Mouse (Mus musculus) c-Kit-positive CD71-negative TER-119-negative erythroid progenitor cells, embryonic 14.5 days (primary cell): ENCODE measurements at regions not wholly inside any gene's neighbourhood (a gene's known extent, or its start where the extent isn't known, plus 50 kb on each side); places are given as distances from the start of the nearest gene placed in this dataset.

ENCODE experiments used
- DNase-seq: peaks from one replicate; pipeline ENCODE4 v3.0.0-alpha.2; 2013; ENCODE audit warnings: low read depth

DNA sequence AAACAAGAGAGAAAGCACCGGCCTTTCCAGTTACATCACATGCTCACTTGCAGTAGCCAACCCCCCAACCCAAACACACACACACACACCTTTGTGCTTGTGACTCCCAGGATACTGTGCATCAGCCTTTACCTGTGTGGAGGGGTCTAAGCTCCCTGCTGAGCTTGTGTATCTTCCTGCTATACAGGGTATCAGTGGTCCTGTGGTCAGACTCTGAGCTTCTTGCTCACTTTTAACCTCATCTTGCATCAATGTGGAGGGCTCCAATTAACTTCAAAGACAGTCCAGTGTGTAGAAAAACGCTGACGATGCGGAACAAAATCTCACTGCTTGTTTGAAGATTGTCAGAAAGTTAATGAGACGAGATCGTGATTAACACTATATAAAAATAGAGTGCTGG lies 71.4 kb upstream of the Gypa start:
- DNase-seq, result no peak

DNA sequence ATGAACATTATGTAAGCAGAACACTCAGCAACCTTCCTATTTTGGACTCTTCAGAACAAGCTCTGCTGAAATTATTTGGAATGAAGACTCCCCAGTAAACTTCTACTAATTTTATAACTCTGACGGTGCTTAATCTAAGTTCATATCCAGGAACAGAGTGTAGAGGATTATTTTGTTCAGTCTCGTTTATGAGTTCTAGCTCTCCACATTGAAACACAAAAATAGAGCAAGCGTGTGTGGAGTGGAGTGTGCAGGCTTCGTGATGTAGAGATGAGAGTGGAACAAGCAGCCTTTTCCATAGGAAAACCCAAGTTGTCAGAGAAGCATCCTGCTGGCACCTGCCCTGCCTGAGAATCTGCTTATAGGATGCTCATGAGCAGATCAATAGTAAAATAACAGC lies 77.5 kb upstream of the Gypa start:
- no peak for DNase-seq

- no peak for DNase-seq
Observed at GRCm38 (mm10) chr8:80399594-80400207, 93.9 kb upstream of the Gypa start.

DNA sequence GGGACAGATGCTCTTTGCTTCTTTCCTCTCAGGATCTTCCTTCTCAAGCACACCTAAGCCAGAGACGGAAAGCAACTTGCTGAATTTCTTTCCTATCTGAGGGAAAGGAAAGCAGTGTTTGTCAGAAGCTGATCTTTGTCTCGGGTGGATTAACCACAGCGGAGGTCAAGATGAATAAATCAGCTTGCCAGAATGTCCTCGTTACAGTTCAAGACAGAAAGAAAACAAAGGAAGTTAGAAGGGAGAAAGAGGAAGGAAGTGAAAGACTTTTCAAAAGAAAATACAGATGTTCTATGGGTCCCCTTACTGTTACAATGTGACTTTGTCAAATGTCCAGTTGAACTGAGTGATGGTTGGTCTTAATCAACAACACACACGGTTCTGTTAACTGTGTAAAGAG lies 98.6 kb upstream of the Gypa start:
- no peak for DNase-seq

DNA sequence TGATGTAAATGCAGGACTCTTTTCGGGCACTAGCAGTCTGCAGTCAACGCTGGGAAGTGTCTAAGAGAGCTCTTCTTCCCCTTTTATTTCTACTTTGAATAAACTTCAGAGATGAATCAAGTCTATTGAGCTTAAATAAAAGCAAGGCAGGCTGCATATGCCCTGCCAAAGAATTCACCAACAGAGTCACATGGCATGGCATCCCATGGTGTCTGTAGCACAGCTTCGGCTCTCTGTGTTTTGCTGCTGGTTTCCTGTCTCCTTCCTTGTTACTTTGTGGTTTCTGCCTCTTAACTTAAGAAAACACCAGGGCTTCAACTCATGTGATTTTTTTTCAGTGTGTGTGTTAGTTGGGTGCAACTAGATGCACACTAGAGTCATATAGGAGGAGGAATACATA lies 100.5 kb upstream of the Gypa start:
- DNase-seq, result no peak

GRCm38 (mm10) chr8:80369221-80369620 lies 124.4 kb upstream of the Gypa start:
- DNase-seq, result no peak

GRCm38 (mm10) chr8:80364059-80364458 lies 129.5 kb upstream of the Gypa start:
- peak; percentile 9 for DNase-seq

DNA sequence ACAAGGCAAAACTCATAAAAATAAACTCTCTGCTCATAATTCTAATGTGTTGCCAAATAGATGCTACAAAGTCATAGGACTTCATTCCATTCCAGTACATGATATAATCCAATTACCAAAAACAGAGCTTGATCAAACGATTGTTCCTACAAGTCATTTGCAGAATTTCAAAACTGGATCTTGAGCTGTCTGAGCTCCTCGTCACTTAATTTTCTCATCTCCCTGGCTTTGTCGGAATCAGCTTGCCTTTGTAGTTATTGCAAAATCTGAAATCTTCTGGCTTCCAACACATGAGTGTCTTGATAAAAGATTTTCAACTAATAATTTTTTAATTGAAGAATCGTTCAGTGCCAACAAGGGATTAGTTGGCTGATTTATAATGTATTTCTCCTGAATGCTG lies 150.3 kb upstream of the Gypa start:
- no peak for DNase-seq

GRCm38 (mm10) chr8:80337872-80338271 lies 155.7 kb upstream of the Gypa start:
- DNase-seq, result no peak

- no peak for DNase-seq
Observed at GRCm38 (mm10) chr8:80328676-80329075, 164.9 kb upstream of the Gypa start.

- no peak for DNase-seq
Observed at GRCm38 (mm10) chr8:80325859-80326258, 167.7 kb upstream of the Gypa start.

DNA sequence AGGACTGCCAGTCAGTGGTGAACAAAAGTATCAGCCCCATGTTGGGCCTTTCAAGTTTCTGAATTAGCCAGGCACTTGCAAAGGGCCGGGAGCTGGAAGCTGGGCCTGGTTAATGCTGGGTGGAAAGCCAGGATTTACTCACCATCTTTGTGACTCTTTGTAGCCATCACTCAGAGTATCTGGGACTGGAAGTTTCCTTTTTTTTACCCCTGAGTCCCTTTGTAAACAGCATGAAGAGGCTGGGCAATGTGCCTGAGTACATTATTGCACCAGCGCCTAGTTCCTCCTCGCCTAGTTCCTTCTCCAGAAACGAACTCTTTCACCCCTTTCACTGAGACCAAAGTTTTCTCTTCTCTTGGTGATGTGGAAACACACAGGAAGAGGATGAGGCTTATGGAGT lies 168.4 kb upstream of the Gypa start:
- no peak for DNase-seq

DNA sequence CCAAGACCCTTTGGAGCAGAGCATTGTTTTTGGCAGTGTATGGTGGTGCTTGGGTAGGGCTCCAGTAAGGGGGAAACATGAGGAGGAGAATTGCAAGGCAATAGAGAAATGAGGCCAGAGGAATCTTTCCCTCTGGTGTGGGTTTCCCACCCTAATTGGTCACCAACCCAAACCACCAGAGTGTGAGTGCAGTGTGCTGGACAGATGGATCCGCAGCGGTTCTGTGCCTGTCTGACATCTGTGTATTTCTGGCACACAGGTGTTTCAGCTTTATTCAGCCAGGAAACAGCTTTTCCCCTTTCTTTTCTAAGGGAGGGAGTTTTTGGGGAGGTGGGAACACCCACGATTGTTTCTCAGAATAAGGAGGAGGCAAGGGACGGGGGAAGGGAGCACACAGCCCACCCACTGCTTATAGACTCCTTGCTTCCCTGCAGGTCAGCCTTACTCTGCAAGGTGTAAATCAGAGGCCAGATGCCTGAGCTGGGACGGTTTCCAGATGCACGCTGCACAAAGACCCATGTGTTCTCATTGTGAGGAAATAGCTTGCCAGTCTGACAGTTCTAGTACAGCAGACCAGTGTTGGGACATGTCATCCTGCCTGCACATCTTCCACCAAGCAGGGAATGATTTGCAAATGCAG lies 175.2 kb upstream of the Gypa start:
- no peak for DNase-seq

- no peak for DNase-seq
Observed at GRCm38 (mm10) chr8:80315371-80315770, 178.2 kb upstream of the Gypa start.

GRCm38 (mm10) chr8:80314826-80315225 lies 178.8 kb upstream of the Gypa start:
- DNase-seq, result peak; percentile 44

DNA sequence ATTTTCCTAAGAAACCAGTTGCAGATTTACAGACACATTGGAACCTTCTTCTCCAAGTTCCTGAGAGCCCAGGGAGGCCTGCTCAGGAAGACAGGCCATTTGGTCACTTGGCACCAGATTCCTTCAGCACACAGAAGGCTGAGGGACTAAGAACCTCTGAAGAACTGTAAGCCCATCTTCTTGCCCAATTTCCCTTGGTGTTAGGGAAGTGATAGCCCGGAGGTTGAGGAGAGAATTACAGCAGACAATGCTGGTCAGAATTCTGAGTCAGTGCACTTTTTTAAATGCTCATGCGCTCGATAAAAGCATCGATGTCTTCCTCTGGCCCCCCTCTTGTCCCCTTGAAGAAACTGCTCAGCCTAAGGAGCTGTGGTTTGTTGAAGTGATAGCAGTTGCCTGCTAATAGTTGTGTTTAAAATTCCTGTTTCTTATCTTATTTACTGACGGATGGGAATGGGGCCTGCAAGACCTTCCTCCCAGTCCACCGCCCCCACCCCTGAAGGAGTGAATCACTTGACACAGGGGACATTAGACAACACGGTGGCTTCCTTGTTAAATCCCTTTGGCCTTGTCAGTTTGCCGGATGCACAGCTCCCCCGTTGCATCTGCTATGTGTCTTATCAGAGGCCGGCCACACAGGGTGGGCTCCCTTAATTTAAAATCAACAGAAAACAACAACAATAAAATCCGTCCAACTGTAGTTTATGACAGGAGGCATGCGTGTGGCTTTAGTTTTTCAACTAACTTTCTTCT lies 179.5 kb upstream of the Gypa start:
- peak; percentile 32 for DNase-seq

GRCm38 (mm10) chr8:80307761-80308160 lies 185.8 kb upstream of the Gypa start:
- DNase-seq, result no peak

GRCm38 (mm10) chr8:80298596-80298995 lies 195.0 kb upstream of the Gypa start:
- DNase-seq, result no peak

GRCm38 (mm10) chr8:80290311-80290710 lies 203.3 kb upstream of the Gypa start:
- DNase-seq, result no peak

GRCm38 (mm10) chr8:80289282-80289681 lies 204.3 kb upstream of the Gypa start:
- DNase-seq, result no peak

GRCm38 (mm10) chr8:80268910-80269460 lies 211.2 kb upstream of the Hhip start:
- no peak for DNase-seq

DNA sequence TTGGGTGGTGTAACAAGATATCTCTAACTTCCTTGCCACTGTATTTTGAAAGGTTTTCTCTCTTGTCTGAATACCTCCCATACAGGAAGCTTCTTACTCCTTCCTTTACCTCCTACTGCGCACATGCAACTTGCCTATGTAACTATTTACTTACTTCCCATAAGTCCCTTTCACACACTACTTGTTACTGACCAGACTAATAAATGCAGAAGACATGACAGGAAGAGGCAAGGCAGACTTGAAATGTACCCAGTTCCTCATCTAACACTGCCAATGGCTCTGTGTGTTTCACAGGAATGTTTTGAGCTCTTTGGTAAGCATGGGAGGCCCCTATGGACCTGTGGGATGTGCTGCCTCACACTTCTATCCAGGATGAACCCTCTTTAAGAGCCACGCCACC lies 207.1 kb upstream of the Hhip start:
- DNase-seq, result no peak

DNA sequence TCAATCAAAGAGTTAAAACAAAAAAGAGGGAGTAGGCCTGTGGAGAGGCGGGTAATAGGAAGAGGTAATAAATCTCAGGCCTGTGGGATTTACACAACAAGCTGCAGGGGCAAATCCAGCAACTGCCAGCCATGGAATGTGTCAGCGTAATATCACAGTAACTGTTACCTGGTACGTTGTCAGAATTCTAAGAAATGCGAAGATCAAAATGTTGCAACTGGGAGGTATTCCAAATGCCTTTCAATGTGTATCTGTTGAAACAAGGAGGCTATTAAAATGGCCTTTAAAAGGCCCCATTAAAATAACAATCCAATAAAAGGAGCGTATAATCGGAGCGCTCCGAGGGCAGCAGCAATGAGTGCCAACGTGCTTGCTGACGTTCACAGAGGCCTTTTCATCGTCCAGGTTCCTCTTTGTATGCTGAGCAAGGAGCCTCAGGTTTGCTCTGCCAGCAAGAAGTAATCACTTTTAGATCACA lies 205.7 kb upstream of the Hhip start:
- no peak for DNase-seq
